Mouse (Mus musculus) midbrain, embryonic 15.5 days (tissue): ENCODE measurements around the gene Galnt2. TPM values are rescaled to one million over a fixed set of nuclear protein-coding genes. Genes with fewer than 3 reads are reported as not detected.

ENCODE experiments used
- ATAC-seq: fragments of 200-750 bp; cut with Nextera tagmentation; replicated peaks from 2 replicates; pipeline ENCODE4 v1.8.0; 2017; ENCODE audit warnings: moderate TSS enrichment
- H3K27ac ChIP-seq: fragments of 300-500 bp; sonication (generic); 2 replicates; pipeline ENCODE4 v1.5.1; 2015; ENCODE audit warnings: mild to moderate bottlenecking, inconsistent platforms
- H3K27me3 ChIP-seq: fragments of 300-500 bp; sonication (generic); replicated peaks from 2 replicates; pipeline ENCODE4 v1.6.1; 2015; ENCODE audit warnings: inconsistent platforms
- H3K36me3 ChIP-seq: fragments of 300-500 bp; sonication (generic); replicated peaks from 2 replicates; pipeline ENCODE4 v1.6.1; 2015; ENCODE audit warnings: inconsistent platforms
- H3K4me1 ChIP-seq: fragments of 300-500 bp; sonication (generic); 2 replicates; pipeline ENCODE4 v1.6.1; 2015; ENCODE audit warnings: inconsistent platforms
- H3K4me2 ChIP-seq: fragments of 300-500 bp; sonication (generic); 2 replicates; pipeline ENCODE4 v1.6.1; 2015; ENCODE audit warnings: inconsistent platforms, mild to moderate bottlenecking, moderate library complexity
- H3K4me3 ChIP-seq: fragments of 300-500 bp; sonication (generic); 2 replicates; pipeline ENCODE4 v1.5.1; 2015; ENCODE audit warnings: mild to moderate bottlenecking, inconsistent platforms
- H3K9ac ChIP-seq: fragments of 300-500 bp; sonication (generic); 2 replicates; pipeline ENCODE4 v1.6.1; 2015; ENCODE audit warnings: mild to moderate bottlenecking, inconsistent platforms
- H3K9me3 ChIP-seq: fragments of 300-500 bp; sonication (generic); 2 replicates; pipeline ENCODE4 v1.6.1; 2016; ENCODE audit warnings: inconsistent platforms
- WGBS: fragments of 180-500 bp; shearing (Covaris S2); methylation state at CpG from one replicate; pipeline ENCODE4 v1.1.7; 2015; ENCODE audit warnings: mixed read lengths; 5-methylcytosine and 5-hydroxymethylcytosine counted together
- polyA plus RNA-seq: library from polyadenylated mRNA; unstranded; fragments of >200 nt; fragmentation: Nextera tagmentation; extraction: Ambion mirVana; gene quantifications from 2 replicates; pipeline ENCODE4 v1.2.1, GENCODE M21; 2015

Galnt2 gene
- polyA plus RNA-seq, 1 experiment from 2014 or later = 67.4 TPM

GRCm38 (mm10) chr8:124343151-124343550, 112.0 kb downstream of the Galnt2 start:
- Histone ChIP-seq H3K27me3 (no peaks in the 10 kb centered on the region), H3K4me2 (no peak overlapping the region), H3K4me3 (no peak overlapping the region), H3K27ac (no peak overlapping the region), H3K9ac (no peak overlapping the region), H3K36me3 (peaks cover 30% of the 10 kb centered on the region; the same call in 1 of the 2 replicates), H3K9me3 (no peaks in the 10 kb centered on the region), H3K4me1 (0 out of 2 replicates have a peak, but pooled peaks cover 3% of the 10 kb centered on the region)
- ATAC-seq = no peak
- WGBS = 94% methylated on average over 15 of the region's 15 CpGs

GRCm38 (mm10) chr8:124343991-124344390, 112.8 kb downstream of the Galnt2 start:
- 0 out of 2 replicates have a peak, but pooled peaks cover 3% of the 10 kb centered on the region for H3K4me1 ChIP-seq
- ATAC-seq = no peak
- WGBS = 90% methylated on average over 12 of the region's 12 CpGs
- H3K27me3 ChIP-seq = no peaks in the 10 kb centered on the region
- no peak overlapping the region for H3K4me3 ChIP-seq
- H3K9ac ChIP-seq = no peak overlapping the region
- H3K27ac ChIP-seq = no peak overlapping the region
- peaks cover 24% of the 10 kb centered on the region; the same call in 1 of the 2 replicates for H3K36me3 ChIP-seq
- no peaks in the 10 kb centered on the region for H3K9me3 ChIP-seq
- no peak overlapping the region for H3K4me2 ChIP-seq

GRCm38 (mm10) chr8:124345098-124345497, 113.9 kb downstream of the Galnt2 start:
- Histone ChIP-seq H3K27me3 (no peaks in the 10 kb centered on the region), H3K4me2 (no peak overlapping the region), H3K4me1 (peaks cover 6% of the 10 kb centered on the region; the same call in 1 of the 2 replicates), H3K9ac (no peak overlapping the region), H3K9me3 (no peaks in the 10 kb centered on the region), H3K27ac (no peak overlapping the region), H3K4me3 (no peak overlapping the region), H3K36me3 (peaks cover 20% of the 10 kb centered on the region; the same call in 1 of the 2 replicates)
- no peak for ATAC-seq
- WGBS = 89% methylated on average over 10 of the region's 10 CpGs

- H3K9me3 ChIP-seq = no peaks in the 10 kb centered on the region
- peaks cover 3% of the 10 kb centered on the region; the same call in 1 of the 2 replicates for H3K4me1 ChIP-seq
- peak; percentile 45; the same call in 1 of the 2 replicates for ATAC-seq
- H3K27ac ChIP-seq = no peak overlapping the region; the same call in 1 of the 2 replicates
- no peak overlapping the region for H3K4me3 ChIP-seq
- no peak overlapping the region for H3K9ac ChIP-seq
- H3K36me3 ChIP-seq = peaks cover 19% of the 10 kb centered on the region; the same call in 1 of the 2 replicates
- no peak overlapping the region for H3K4me2 ChIP-seq
- 44% methylated on average over 19 of the region's 19 CpGs for WGBS
- no peaks in the 10 kb centered on the region for H3K27me3 ChIP-seq
Measured at GRCm38 (mm10) chr8:124346852-124347523, 115.8 kb downstream of the Galnt2 start.

GRCm38 (mm10) chr8:124348087-124348486, 116.9 kb downstream of the Galnt2 start:
- H3K36me3 ChIP-seq = peaks cover 12% of the 10 kb centered on the region; the same call in 1 of the 2 replicates
- H3K4me1 ChIP-seq = peaks cover 3% of the 10 kb centered on the region; the same call in 1 of the 2 replicates
- H3K4me2 ChIP-seq = no peak overlapping the region
- H3K9me3 ChIP-seq = no peaks in the 10 kb centered on the region
- H3K9ac ChIP-seq = no peak overlapping the region
- H3K27me3 ChIP-seq = no peaks in the 10 kb centered on the region
- 71% methylated on average over 1 of the region's 1 CpGs for WGBS
- H3K4me3 ChIP-seq = no peak overlapping the region
- H3K27ac ChIP-seq = no peak overlapping the region
- ATAC-seq = 0 out of 2 replicates have a peak, but pooled peaks have one; percentile 24

- Histone ChIP-seq H3K27ac (no peak overlapping the region), H3K4me1 (peaks cover 3% of the 10 kb centered on the region; the same call in 1 of the 2 replicates), H3K9me3 (no peaks in the 10 kb centered on the region), H3K9ac (no peak overlapping the region), H3K27me3 (no peaks in the 10 kb centered on the region), H3K36me3 (no peaks in the 10 kb centered on the region; the same call in 1 of the 2 replicates), H3K4me2 (no peak overlapping the region), H3K4me3 (no peak overlapping the region)
- 0 out of 2 replicates have a peak, but pooled peaks have one; percentile 35 for ATAC-seq
- 38% methylated on average over 7 of the region's 7 CpGs for WGBS
Measured at GRCm38 (mm10) chr8:124349663-124350062, 118.5 kb downstream of the Galnt2 start.

- Histone ChIP-seq H3K9ac (no peak overlapping the region), H3K4me3 (no peak overlapping the region), H3K4me1 (peaks cover 3% of the 10 kb centered on the region; the same call in 1 of the 2 replicates), H3K9me3 (no peaks in the 10 kb centered on the region), H3K36me3 (no peaks in the 10 kb centered on the region), H3K27ac (no peak overlapping the region), H3K27me3 (no peaks in the 10 kb centered on the region), H3K4me2 (no peak overlapping the region)
- WGBS = 65% methylated on average over 5 of the region's 5 CpGs
- ATAC-seq = no peak
Measured at GRCm38 (mm10) chr8:124351636-124352035, 120.4 kb downstream of the Galnt2 start.

GRCm38 (mm10) chr8:124360911-124361310, 129.7 kb downstream of the Galnt2 start:
- no peak for ATAC-seq
- 87% methylated on average over 3 of the region's 3 CpGs for WGBS
- no peaks in the 10 kb centered on the region for H3K27me3 ChIP-seq
- no peak overlapping the region for H3K4me2 ChIP-seq
- H3K27ac ChIP-seq = no peak overlapping the region
- H3K9ac ChIP-seq = no peak overlapping the region
- no peaks in the 10 kb centered on the region for H3K36me3 ChIP-seq
- H3K4me3 ChIP-seq = no peak overlapping the region
- no peaks in the 10 kb centered on the region for H3K9me3 ChIP-seq
- no peaks in the 10 kb centered on the region for H3K4me1 ChIP-seq

- H3K27me3 ChIP-seq = no peaks in the 10 kb centered on the region
- H3K36me3 ChIP-seq = no peaks in the 10 kb centered on the region
- H3K4me3 ChIP-seq = no peak overlapping the region
- no peak overlapping the region for H3K4me2 ChIP-seq
- no peak for ATAC-seq
- 81% methylated on average over 11 of the region's 11 CpGs for WGBS
- H3K27ac ChIP-seq = no peak overlapping the region
- H3K9ac ChIP-seq = no peak overlapping the region
- H3K4me1 ChIP-seq = no peaks in the 10 kb centered on the region
- H3K9me3 ChIP-seq = no peaks in the 10 kb centered on the region
Measured at GRCm38 (mm10) chr8:124361773-124362427, 130.7 kb downstream of the Galnt2 start.

GRCm38 (mm10) chr8:124362589-124362988, 131.4 kb downstream of the Galnt2 start:
- ATAC-seq = no peak
- no peaks in the 10 kb centered on the region for H3K4me1 ChIP-seq
- H3K27ac ChIP-seq = no peak overlapping the region
- H3K4me3 ChIP-seq = no peak overlapping the region
- no peaks in the 10 kb centered on the region for H3K9me3 ChIP-seq
- no peaks in the 10 kb centered on the region for H3K36me3 ChIP-seq
- H3K9ac ChIP-seq = no peak overlapping the region
- no peaks in the 10 kb centered on the region for H3K27me3 ChIP-seq
- no peak overlapping the region for H3K4me2 ChIP-seq
- WGBS = 77% methylated on average over 7 of the region's 7 CpGs

GRCm38 (mm10) chr8:124363337-124363736, 132.1 kb downstream of the Galnt2 start:
- no peak overlapping the region for H3K4me3 ChIP-seq
- H3K36me3 ChIP-seq = no peaks in the 10 kb centered on the region
- H3K27me3 ChIP-seq = no peaks in the 10 kb centered on the region
- no peaks in the 10 kb centered on the region for H3K9me3 ChIP-seq
- H3K4me1 ChIP-seq = no peaks in the 10 kb centered on the region
- H3K9ac ChIP-seq = no peak overlapping the region
- WGBS = 91% methylated on average over 15 of the region's 15 CpGs
- H3K27ac ChIP-seq = no peak overlapping the region
- ATAC-seq = no peak
- H3K4me2 ChIP-seq = no peak overlapping the region

GRCm38 (mm10) chr8:124368213-124368612, 137.0 kb downstream of the Galnt2 start:
- ATAC-seq = no peak
- no peaks in the 10 kb centered on the region for H3K36me3 ChIP-seq
- 18% methylated on average over 8 of the region's 8 CpGs for WGBS

More at GRCm38 (mm10) chr8:124368213-124368612, 137.0 kb downstream of the Galnt2 start:
- H3K4me1 ChIP-seq = no peaks in the 10 kb centered on the region
- no peaks in the 10 kb centered on the region for H3K9me3 ChIP-seq
- no peak overlapping the region for H3K4me2 ChIP-seq
- no peaks in the 10 kb centered on the region for H3K27me3 ChIP-seq
- H3K9ac ChIP-seq = no peak overlapping the region
- H3K27ac ChIP-seq = no peak overlapping the region
- no peak overlapping the region for H3K4me3 ChIP-seq
